Mouse (Mus musculus): ENCODE measurements at regions not wholly inside any gene's neighbourhood (a gene's known extent, or its start where the extent isn't known, plus 50 kb on each side); places are given as distances from the start of the nearest gene placed in this dataset.
"Not testable (repeated sequence)": the region's sequence is repeated elsewhere in the genome, so short reads cannot be mapped to it uniquely, and the experiment has no call there.

DNA sequence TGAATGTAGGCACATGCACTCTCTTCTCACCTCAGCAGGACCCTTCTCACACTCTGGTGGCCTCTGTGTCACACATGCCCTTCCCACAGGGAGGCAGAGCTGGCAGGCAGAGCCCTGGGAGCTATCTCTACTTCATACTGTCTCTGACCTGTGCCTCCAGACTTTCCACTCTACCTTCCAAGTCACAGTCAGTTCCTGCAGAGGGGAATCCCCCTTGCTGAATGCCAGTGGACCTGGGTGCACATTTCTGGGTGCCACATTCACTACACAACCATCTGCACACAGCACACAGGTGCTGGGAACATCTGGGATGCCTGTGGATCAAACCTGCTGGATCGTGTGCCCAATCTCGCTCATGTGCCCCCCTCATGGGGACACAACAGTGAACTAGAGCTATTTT, 138.9 kb upstream of the 1700056E22Rik start:
- no peak overlapping the region for H3K4me3 ChIP-seq (ENCODE audit: low read depth, low read length)
- DNase-seq (ENCODE audit: low spot score): no peak
- no peaks in the 10 kb centered on the region for H3K36me3 ChIP-seq (replicated peaks; ENCODE audit: control insufficient read depth, insufficient read depth, low read depth, low read length)
- H3K27me3 ChIP-seq (ENCODE audit: control insufficient read depth, insufficient read depth, low read length): no peaks in the 10 kb centered on the region
- no peak overlapping the region for H3K9ac ChIP-seq (replicated peaks; ENCODE audit: low read length)
- ATAC-seq (replicated peaks; ENCODE audit: insufficient number of reproducible peaks, low FRiP score, low TSS enrichment, low read depth): no peak
- 86% methylated on average over 2 of the region's 2 CpGs for WGBS
- H3K4me2 ChIP-seq (ENCODE audit: low read depth, low read length): no peak overlapping the region
- H3K9me3 ChIP-seq (replicated peaks; ENCODE audit: control insufficient read depth, low read length): no peaks in the 10 kb centered on the region
- H3K4me1 ChIP-seq (ENCODE audit: control insufficient read depth, insufficient read depth, low read length): no peaks in the 10 kb centered on the region
- no peak overlapping the region for H3K27ac ChIP-seq (replicated peaks; ENCODE audit: low read depth, low read length)

DNA sequence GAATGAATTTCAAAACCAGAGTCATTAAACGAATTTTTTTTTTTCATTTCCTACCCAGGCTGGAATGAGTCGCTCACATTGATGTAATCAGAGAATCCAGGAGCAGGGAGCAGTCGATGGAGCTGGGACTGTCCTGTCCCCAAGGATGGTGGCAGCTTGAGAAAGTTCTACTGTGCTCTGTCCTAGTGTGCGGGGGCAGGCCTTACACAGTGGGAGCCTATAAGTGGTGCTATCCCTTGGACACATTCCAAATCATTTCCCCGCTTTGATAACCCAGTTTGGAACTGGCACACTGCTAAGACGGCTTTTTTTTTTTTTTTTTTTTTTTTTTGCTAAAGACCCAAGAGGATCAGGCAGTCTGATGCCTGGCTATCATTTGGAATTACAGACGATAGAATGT, 137.5 kb upstream of the 1700056E22Rik start:
- Histone ChIP-seq H3K27ac (replicated peaks; ENCODE audit: low read depth, low read length) (no peak overlapping the region), H3K4me1 (ENCODE audit: control insufficient read depth, insufficient read depth, low read length) (no peaks in the 10 kb centered on the region), H3K9me3 (replicated peaks; ENCODE audit: control insufficient read depth, low read length) (no peaks in the 10 kb centered on the region), H3K4me3 (ENCODE audit: low read depth, low read length) (no peak overlapping the region), H3K4me2 (ENCODE audit: low read depth, low read length) (no peak overlapping the region), H3K9ac (replicated peaks; ENCODE audit: low read length) (no peak overlapping the region), H3K36me3 (replicated peaks; ENCODE audit: control insufficient read depth, insufficient read depth, low read depth, low read length) (no peaks in the 10 kb centered on the region), H3K27me3 (ENCODE audit: control insufficient read depth, insufficient read depth, low read length) (no peaks in the 10 kb centered on the region)
- DNase-seq (ENCODE audit: low spot score): no peak
- ATAC-seq (replicated peaks; ENCODE audit: insufficient number of reproducible peaks, low FRiP score, low TSS enrichment, low read depth): no peak
- 66% methylated on average over 7 of the region's 7 CpGs for WGBS

DNA sequence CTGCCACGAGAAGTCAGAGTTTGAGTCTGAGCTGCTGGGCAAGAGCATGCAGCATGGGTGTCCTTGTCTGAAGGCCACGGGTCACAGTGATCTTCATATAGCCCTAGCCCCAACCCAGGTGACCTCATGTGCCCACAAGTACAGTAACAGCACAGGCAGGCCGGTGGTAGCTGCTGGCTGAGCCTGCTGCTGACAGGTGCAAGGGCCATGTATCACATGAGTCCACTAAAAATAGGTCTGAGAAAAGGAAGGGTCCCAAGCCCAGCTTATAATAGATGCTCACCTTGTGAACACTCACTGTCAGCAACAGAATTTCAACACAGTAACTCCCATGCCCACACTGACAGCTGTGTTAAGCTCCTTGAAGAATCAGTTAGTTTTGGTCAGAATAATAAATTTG, 136.8 kb upstream of the 1700056E22Rik start:
- no peak for DNase-seq (ENCODE audit: low spot score)
- no peaks in the 10 kb centered on the region for H3K27me3 ChIP-seq (ENCODE audit: control insufficient read depth, insufficient read depth, low read length)
- no peaks in the 10 kb centered on the region for H3K9me3 ChIP-seq (replicated peaks; ENCODE audit: control insufficient read depth, low read length)
- H3K9ac ChIP-seq (replicated peaks; ENCODE audit: low read length): no peak overlapping the region
- WGBS: 81% methylated on average over 3 of the region's 3 CpGs
- H3K27ac ChIP-seq (replicated peaks; ENCODE audit: low read depth, low read length): no peak overlapping the region
- no peak overlapping the region for H3K4me3 ChIP-seq (ENCODE audit: low read depth, low read length)
- no peak overlapping the region for H3K4me2 ChIP-seq (ENCODE audit: low read depth, low read length)
- H3K4me1 ChIP-seq (ENCODE audit: control insufficient read depth, insufficient read depth, low read length): no peaks in the 10 kb centered on the region
- ATAC-seq (replicated peaks; ENCODE audit: insufficient number of reproducible peaks, low FRiP score, low TSS enrichment, low read depth): no peak
- H3K36me3 ChIP-seq (replicated peaks; ENCODE audit: control insufficient read depth, insufficient read depth, low read depth, low read length): no peaks in the 10 kb centered on the region

DNA sequence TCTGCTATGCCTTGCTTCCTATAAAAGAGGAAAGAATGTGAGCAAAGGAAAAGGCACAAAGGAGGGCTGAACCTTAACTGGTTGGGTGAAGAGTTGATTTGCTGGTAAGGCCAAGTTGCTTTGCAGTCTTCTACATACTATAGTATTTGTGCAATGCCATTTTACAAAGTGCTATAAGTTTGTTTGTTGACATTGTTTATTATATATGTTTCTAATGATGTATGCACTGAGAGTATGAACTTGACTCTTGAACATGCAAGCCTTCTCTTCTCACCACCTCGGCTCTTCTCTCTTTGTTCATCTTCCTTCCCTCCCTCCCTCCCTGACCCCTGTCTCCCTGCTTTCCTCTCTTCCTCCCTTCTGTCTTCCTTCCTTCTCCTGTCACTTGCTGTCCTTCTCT, 135.9 kb upstream of the 1700056E22Rik start:
- 88% methylated on average over 1 of the region's 1 CpGs for WGBS
- Histone ChIP-seq H3K9ac (replicated peaks; ENCODE audit: low read length) (no peak overlapping the region), H3K36me3 (replicated peaks; ENCODE audit: control insufficient read depth, insufficient read depth, low read depth, low read length) (no peaks in the 10 kb centered on the region)

DNA sequence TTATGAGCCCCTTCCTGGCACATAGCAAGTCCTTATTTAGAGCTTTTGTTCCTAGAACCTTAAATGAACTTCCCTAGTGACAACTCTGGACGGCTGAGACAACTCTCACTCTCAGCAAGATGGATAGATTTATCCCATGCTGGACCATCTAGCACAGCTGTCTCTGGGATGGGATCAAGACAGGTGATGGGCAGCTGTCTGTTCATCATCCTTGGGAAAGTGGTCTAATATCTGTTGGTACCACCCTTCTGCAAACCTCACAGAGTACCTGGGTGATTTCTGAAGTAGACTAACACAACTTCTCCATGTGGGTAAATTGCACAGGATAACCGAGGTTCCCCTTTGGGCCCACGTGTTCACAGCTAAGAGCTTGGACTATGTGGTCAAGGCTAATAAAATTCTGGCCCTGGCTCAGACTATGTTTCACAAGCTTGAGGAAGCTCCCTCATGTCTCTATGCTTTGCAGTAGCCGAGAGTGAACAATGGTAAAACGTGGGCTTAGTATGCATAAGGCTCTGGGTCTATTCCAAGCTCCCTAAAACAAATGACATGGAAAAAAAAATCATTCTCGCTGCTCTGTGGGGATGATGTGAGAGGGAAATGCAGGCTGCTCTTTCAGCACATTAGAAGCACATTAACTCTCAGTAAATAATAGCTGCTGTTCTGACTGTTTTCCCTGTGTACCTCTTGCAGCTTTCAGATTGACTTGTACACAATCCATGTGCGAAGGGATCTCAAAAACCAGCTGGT, 135.1 kb upstream of the 1700056E22Rik start:
- 87% methylated on average over 7 of the region's 7 CpGs for WGBS
- DNase-seq (ENCODE audit: low spot score) (no peak), ATAC-seq (replicated peaks; ENCODE audit: insufficient number of reproducible peaks, low FRiP score, low TSS enrichment, low read depth) (no peak)
- no peaks in the 10 kb centered on the region for H3K9me3 ChIP-seq (replicated peaks; ENCODE audit: control insufficient read depth, low read length)
- no peaks in the 10 kb centered on the region for H3K27me3 ChIP-seq (ENCODE audit: control insufficient read depth, insufficient read depth, low read length)
- H3K4me3 ChIP-seq (ENCODE audit: low read depth, low read length): no peak overlapping the region
- H3K9ac ChIP-seq (replicated peaks; ENCODE audit: low read length): no peak overlapping the region
- no peaks in the 10 kb centered on the region for H3K4me1 ChIP-seq (ENCODE audit: control insufficient read depth, insufficient read depth, low read length)
- H3K4me2 ChIP-seq (ENCODE audit: low read depth, low read length): no peak overlapping the region
- H3K27ac ChIP-seq (replicated peaks; ENCODE audit: low read depth, low read length): no peak overlapping the region
- no peaks in the 10 kb centered on the region for H3K36me3 ChIP-seq (replicated peaks; ENCODE audit: control insufficient read depth, insufficient read depth, low read depth, low read length)

More for the DNA sequence above, 135.9 kb upstream of the 1700056E22Rik start:
- no peaks in the 10 kb centered on the region for H3K9me3 ChIP-seq (replicated peaks; ENCODE audit: control insufficient read depth, low read length)
- H3K4me1 ChIP-seq (ENCODE audit: control insufficient read depth, insufficient read depth, low read length): no peaks in the 10 kb centered on the region
- H3K27ac ChIP-seq (replicated peaks; ENCODE audit: low read depth, low read length): no peak overlapping the region
- DNase-seq (ENCODE audit: low spot score) (no peak), ATAC-seq (replicated peaks; ENCODE audit: insufficient number of reproducible peaks, low FRiP score, low TSS enrichment, low read depth) (no peak)
- H3K4me2 ChIP-seq (ENCODE audit: low read depth, low read length): no peak overlapping the region
- no peak overlapping the region for H3K4me3 ChIP-seq (ENCODE audit: low read depth, low read length)
- no peaks in the 10 kb centered on the region for H3K27me3 ChIP-seq (ENCODE audit: control insufficient read depth, insufficient read depth, low read length)

DNA sequence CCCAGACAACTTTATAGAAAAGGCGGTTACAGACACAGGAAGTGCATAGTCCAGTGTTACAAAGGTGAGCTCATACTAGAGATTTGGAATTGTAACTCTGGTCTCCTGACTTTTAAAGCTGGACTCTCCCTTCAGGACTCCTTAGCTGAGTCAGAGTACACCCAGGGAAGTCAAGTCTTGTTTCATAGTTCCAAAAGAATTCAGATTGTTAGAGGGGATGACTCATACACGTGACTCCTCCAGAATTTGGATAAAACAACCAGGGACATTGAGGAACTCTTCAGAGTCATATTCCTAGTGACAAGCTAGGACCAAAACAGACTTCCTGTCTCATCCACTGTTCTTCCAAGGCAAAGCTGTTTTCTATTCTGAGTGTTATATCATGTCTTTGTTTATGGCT, 132.8 kb upstream of the 1700056E22Rik start:
- DNase-seq (ENCODE audit: low spot score): no peak
- Histone ChIP-seq H3K9me3 (replicated peaks; ENCODE audit: control insufficient read depth, low read length) (no peaks in the 10 kb centered on the region), H3K4me3 (ENCODE audit: low read depth, low read length) (no peak overlapping the region), H3K9ac (replicated peaks; ENCODE audit: low read length) (no peak overlapping the region), H3K27ac (replicated peaks; ENCODE audit: low read depth, low read length) (no peak overlapping the region), H3K27me3 (ENCODE audit: control insufficient read depth, insufficient read depth, low read length) (no peaks in the 10 kb centered on the region), H3K36me3 (replicated peaks; ENCODE audit: control insufficient read depth, insufficient read depth, low read depth, low read length) (no peaks in the 10 kb centered on the region), H3K4me1 (ENCODE audit: control insufficient read depth, insufficient read depth, low read length) (no peaks in the 10 kb centered on the region), H3K4me2 (ENCODE audit: low read depth, low read length) (no peak overlapping the region)
- ATAC-seq (replicated peaks; ENCODE audit: insufficient number of reproducible peaks, low FRiP score, low TSS enrichment, low read depth): no peak
- WGBS: 75% methylated on average over 2 of the region's 2 CpGs

DNA sequence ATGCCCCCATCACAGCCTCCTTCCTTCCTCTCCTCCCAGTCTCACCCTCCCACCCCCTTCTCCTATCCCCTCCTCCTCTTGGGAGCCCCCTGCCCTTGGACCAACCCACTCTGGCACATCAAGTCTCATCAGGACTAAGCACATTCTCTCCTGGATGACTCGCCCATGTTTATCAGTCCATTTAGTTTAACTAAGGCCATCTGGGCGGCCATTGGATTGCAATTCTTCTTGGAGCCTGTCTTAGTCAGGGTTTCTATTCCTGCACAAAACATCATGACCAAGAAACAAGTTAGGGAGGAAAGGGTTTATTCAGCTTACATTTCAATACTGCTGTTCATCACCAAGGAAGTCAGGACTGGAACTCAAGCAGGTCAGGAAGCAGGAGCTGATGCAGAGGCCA, 128.4 kb upstream of the 1700056E22Rik start:
- H3K4me3 ChIP-seq (ENCODE audit: low read depth, low read length); ATAC-seq (replicated peaks; ENCODE audit: insufficient number of reproducible peaks, low FRiP score, low TSS enrichment, low read depth); H3K9ac ChIP-seq (replicated peaks; ENCODE audit: low read length); H3K27me3 ChIP-seq (ENCODE audit: control insufficient read depth, insufficient read depth, low read length); H3K4me2 ChIP-seq (ENCODE audit: low read depth, low read length); H3K9me3 ChIP-seq (replicated peaks; ENCODE audit: control insufficient read depth, low read length); DNase-seq (ENCODE audit: low spot score); H3K27ac ChIP-seq (replicated peaks; ENCODE audit: low read depth, low read length); H3K36me3 ChIP-seq (replicated peaks; ENCODE audit: control insufficient read depth, insufficient read depth, low read depth, low read length); H3K4me1 ChIP-seq (ENCODE audit: control insufficient read depth, insufficient read depth, low read length): not testable (repeated sequence)
- WGBS: 70% methylated on average over 2 of the region's 2 CpGs

DNA sequence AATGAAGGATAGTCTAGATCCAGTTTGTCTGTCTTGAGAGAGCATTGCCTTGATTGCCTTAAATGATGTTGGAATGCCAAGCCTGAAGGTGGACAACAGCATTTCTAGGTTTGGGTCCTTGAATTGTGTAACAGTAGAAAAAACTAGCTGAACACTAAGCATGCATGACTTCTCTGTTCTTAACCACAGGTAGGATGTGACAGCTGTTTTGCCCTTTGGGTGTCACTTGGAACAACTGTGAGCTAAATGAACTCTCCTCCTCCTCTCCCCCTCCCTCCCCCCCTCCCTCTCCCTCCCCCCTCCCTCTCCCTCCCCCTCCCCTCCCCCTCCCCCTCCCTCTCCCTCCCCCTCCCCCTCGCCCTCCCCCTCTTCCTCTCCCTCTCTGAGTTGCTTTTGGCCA, 113.6 kb upstream of the 1700056E22Rik start:
- Histone ChIP-seq H3K27me3 (ENCODE audit: control insufficient read depth, insufficient read depth, low read length) (no peaks in the 10 kb centered on the region), H3K4me3 (ENCODE audit: low read depth, low read length) (no peak overlapping the region), H3K4me2 (ENCODE audit: low read depth, low read length) (no peak overlapping the region), H3K9me3 (replicated peaks; ENCODE audit: control insufficient read depth, low read length) (no peaks in the 10 kb centered on the region), H3K4me1 (ENCODE audit: control insufficient read depth, insufficient read depth, low read length) (no peaks in the 10 kb centered on the region), H3K36me3 (replicated peaks; ENCODE audit: control insufficient read depth, insufficient read depth, low read depth, low read length) (no peaks in the 10 kb centered on the region), H3K27ac (replicated peaks; ENCODE audit: low read depth, low read length) (no peak overlapping the region), H3K9ac (replicated peaks; ENCODE audit: low read length) (no peak overlapping the region)
- WGBS: no CpG with 5 or more reads among the region's 1 CpGs
- ATAC-seq (replicated peaks; ENCODE audit: insufficient number of reproducible peaks, low FRiP score, low TSS enrichment, low read depth) (no peak), DNase-seq (ENCODE audit: low spot score) (no peak)
